Mouse (Mus musculus) common myeloid progenitor, adult 5-6 weeks (primary cell): ENCODE measurements around the gene Kcnh4. TPM values are rescaled to one million over a fixed set of nuclear protein-coding genes. Genes with fewer than 3 reads are reported as not detected.

ENCODE experiments used
- ATAC-seq: replicated peaks from 2 replicates; pipeline ENCODE4 v1.8.0; 2016; ENCODE audit warnings: low read depth, mild to moderate bottlenecking, moderate TSS enrichment, inconsistent platforms; ENCODE audit not compliant: poor library complexity, severe bottlenecking
- total RNA-seq: library from RNA; stranded (forward); fragments of 200-1000, 187-1606 nt; gene quantifications from 2 replicates; pipeline ENCODE4 v1.2.3, GENCODE M21; 2017

Kcnh4 gene
- total RNA-seq, 1 experiment from 2014 or later = not detected

DNA sequence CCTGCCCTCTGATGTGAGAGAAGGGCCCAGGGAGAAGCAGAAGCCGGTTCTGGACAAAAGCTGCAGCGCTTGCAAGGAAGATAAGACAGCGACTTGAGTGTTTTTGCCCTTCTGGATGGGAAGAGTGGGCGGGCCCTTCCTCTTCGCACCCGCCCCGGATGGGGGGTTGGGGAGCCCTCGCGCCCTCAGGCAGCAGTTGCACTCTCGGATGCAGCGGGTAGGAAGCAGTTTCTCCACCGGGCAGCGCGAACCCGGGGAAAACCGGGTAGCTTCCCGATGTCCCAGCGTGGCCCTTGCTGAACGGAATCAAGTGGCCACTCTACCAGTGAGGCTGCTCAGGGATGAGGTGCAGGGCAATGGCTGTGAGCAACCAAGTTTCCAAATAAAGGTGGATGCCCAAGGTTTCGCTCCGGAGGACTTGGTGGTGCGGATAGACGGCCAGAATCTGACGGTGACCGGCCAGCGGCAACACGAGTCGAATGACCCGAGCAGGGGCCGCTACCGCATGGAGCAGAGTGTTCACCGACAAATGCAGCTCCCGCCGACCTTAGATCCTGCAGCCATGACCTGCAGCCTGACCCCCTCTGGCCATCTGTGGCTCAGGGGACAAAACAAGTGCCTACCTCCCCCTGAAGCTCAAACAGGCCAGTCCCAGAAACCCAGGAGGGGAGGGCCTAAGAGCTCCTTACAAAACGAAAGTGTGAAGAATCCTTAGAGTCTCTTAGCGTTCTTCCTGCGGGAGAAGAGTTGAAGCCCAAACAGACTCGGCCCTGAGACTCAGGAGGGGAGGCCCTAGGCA is 45.8 kb downstream of the Kcnh4 start, which contains the start of gene Hspb9:
Gene Hspb9 (plus strand): TSS at position 116 of the 799 bp plus-strand sequence.
- ATAC-seq = peak; percentile 77

DNA sequence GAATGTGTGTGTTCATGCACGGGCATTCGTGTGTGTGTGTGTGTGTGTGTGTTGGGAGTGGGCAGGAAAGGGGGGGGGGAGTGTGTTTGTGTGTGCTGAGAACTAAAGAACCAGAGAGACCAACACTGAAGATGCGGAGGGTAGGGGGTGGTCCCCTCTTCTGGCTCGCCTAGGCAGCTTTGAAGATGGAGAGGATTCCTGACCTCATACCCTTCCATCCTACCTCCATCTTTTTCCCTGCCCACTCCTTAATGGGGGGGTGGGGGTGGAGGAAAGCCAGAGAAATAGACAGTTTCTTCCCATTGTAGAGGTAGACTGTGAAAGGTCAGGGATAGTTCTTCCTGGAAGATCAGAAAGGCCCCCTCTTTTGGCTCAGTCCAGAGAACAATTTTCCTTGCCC is 46.6 kb downstream of the Kcnh4 start:
- no peak for ATAC-seq

DNA sequence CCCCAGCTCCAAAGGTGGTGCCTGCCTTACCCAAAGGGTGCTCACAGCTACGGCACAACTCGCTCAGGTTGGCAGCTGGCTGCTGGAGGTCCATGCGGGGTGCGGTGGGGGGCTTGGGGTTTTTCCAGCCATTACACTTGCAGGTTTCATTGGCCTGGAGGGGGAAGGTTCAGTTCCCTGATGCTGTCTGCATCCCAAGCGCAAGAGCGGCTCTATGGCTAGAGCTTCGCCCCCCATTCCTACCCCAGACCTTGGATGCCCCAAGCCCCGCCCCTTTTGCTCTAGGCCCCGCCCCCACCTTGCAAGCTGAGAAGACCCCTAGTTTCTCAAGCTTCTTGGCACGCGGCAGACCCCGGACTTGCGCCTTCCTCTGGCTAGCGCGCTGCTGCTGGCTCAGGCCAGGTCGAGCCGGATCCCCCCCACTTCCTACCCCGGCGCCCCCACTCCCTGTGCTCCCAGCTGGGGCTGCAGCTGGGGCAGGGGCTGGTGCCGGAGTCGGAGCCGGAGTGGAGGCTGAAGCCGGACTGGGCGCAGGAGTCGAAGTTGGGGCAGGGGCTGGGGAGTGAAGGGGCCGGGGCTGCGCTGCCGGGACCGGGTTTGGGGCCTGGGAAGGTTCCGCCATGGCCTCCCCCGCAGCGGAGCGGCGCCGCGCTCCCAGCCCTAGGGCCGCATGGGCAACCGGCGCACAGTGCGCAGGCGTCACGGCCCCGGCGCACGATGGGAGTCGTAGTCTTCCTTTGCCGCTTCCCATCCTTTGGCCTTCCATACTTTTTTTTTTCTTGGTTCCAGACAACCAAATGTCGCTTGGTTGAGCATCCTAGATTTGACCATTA is 47.7 kb downstream of the Kcnh4 start, which contains the start of gene Kat2a:
Gene Kat2a (minus strand): TSS at position 683 of the 833 bp plus-strand sequence.
- no peak for ATAC-seq

- no peak for ATAC-seq
Observed at GRCm38 (mm10) chr11:100710977-100711376, 48.8 kb downstream of the Kcnh4 start.

GRCm38 (mm10) chr11:100710528-100710927 is 49.2 kb downstream of the Kcnh4 start:
- ATAC-seq = no peak

DNA sequence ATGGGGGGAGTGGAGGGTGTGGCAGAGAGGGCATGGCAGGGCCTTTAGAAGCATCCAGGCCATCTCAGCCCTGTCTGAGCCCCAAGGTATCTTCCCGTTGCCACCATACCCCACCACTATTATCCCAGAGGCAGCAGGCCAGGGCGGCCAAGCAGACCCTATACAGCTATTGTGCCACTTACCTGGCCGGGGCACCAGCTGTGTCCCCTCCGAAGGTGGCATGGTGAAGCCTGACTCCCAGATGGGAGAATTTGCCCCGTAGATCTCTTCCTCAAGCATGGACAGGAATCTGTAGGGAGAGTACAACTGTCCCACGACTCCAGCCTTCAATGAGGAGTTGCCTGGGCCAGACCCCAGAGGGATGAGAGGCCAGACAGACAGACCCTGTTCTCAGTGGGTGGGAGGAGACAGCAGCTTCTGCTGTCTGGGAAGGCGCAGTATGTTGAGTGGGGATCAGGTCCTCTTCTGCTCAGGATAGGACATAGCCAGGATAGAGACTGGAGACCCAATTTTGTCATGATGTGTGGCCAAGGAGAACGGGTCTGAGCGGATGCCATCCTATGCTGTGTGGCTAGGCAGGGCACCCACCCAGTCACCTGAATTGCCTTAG is 50.4 kb downstream of the Kcnh4 start:
- no peak for ATAC-seq

GRCm38 (mm10) chr11:100705095-100705747 is 54.5 kb downstream of the Kcnh4 start:
- no peak for ATAC-seq

GRCm38 (mm10) chr11:100703851-100704531 is 55.8 kb downstream of the Kcnh4 start, which contains the start of gene Dhx58:
TSS of gene Dhx58 (minus strand) at chr11:100704271.
- peak; percentile 67 for ATAC-seq

GRCm38 (mm10) chr11:100703366-100703765 is 56.4 kb downstream of the Kcnh4 start:
- ATAC-seq = no peak

GRCm38 (mm10) chr11:100702906-100703305 is 56.8 kb downstream of the Kcnh4 start:
- peak; percentile 33 for ATAC-seq

DNA sequence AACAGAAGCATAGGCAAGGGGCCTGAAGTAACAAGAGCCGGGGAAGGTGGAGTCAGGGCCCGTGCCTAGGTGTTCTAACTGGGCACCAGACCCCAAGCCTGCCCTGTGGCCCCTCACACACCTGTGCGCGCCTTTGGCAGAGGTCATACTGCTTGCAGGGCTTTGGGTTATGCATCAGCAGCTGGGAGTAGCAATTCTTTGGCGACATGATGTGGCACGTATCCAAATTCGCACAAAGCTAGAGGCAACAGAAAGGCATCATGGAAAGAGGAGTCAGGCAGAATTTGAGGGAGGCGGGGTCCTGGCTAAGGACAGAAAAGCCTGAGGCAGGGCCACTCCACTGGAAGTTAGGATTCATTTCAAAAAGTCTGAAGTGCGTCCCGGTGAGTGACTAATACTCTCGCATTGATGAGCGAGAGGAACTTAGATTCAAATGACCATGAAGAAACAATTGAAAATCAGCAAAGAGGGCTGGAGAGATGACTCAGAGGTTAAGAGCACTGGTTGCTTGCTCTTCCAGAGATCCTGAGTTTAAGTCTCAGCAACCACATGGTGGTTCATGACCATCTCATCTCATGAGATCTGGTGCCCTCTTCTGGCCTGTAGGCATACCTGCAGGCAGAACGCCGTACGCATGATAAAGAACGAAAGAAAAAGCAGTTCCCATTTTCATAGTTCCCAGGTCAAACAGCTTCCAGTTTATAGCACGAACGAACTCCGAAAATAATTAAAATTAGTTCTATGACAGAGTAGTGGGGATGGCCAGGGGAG is 57.5 kb downstream of the Kcnh4 start:
- peak; percentile 60 for ATAC-seq

DNA sequence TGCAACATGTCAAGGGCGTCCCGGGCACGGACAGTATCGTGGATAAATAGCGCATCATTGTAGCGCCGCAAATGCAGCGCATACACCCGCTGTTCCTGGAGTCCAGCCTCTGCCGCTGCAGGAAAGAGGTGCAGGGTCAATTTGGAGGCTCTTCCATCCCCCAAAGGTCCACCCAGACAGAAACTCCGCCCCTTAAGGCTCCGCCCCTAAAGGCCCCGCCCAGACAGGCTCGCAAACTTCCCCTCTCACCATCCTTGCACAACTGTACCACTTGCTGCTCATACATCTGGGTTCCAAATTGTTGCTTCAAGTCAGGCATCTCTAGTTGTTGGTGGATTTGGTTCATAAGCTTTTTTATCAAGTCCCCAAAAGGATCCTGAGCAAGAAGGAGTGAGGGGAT is 58.4 kb downstream of the Kcnh4 start:
- ATAC-seq = peak; percentile 28

GRCm38 (mm10) chr11:100700710-100701109 is 59.0 kb downstream of the Kcnh4 start:
- no peak for ATAC-seq

DNA sequence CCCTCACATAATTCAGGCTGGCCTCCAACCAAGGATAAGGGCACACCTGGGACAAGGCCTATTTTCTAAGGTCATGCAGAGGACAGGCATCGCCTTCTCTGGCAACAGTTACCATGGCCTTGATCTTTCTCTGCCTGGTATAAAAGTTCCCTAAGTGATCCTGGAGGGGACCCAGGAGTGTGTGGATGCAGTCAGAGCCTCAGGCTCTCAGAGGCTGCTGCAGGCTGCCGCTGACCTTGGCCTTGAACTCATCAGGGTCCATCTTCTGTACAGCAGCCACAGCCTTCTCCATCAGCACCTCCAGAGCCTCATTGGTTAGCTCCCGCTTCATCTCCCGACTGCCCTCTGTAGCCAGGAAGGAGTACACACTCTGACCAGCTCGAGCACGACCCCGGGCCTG is 61.8 kb downstream of the Kcnh4 start:
- no peak for ATAC-seq

DNA sequence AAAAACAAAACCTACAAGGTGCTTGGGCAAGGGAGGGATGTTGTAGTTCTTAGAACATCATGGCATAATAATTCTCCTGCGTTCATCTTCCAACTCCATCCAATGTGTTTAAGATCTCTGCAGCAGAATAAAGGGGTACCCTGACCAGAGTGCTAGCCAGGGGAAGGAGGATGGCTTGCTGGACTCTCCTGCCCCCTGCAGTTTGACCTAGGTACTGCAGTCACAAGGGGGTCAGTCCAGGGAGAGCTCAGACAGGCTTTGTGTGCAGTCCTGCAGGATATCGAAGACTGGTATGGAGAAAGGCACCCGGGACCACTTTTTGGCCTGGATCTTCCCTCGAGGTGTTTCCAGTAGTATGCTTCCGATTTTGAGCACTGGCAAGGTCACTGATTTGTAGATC is 64.8 kb downstream of the Kcnh4 start:
- peak; percentile 67 for ATAC-seq

GRCm38 (mm10) chr11:100693154-100693553 is 66.6 kb downstream of the Kcnh4 start:
- no peak for ATAC-seq

- ATAC-seq = peak; percentile 26; the same call in 1 of the 2 replicates
Observed at GRCm38 (mm10) chr11:100692164-100692616, 67.6 kb downstream of the Kcnh4 start, which contains the start of gene Zfp385c. TSS of gene Zfp385c (minus strand) at chr11:100692455.

- no peak for ATAC-seq
Observed at GRCm38 (mm10) chr11:100690389-100690788, 69.4 kb downstream of the Kcnh4 start.
